Mouse (Mus musculus): ENCODE results near the gene Gm9736. TPM values are rescaled to one million over a fixed set of nuclear protein-coding genes. Genes with fewer than 3 reads are reported as not detected.
"Not testable (repeated sequence)": the region's sequence is repeated elsewhere in the genome, so short reads cannot be mapped to it uniquely, and the experiment has no call there.

Gm9736 gene
- polyA plus RNA-seq, 1 experiment, result not detected

GRCm38 (mm10) chr10:77729241-77729640 is 21.9 kb downstream of the Gm9736 start:
- DNase-seq (ENCODE audit: extremely low spot score in 1 of 2, low spot score in 1 of 2), result no peak

- peak in 1 of 2 experiments; percentile 8 for DNase-seq (ENCODE audit: extremely low spot score in 1 of 2, low spot score in 1 of 2)
Measured at GRCm38 (mm10) chr10:77728280-77728679, 22.9 kb downstream of the Gm9736 start.

- DNase-seq (ENCODE audit: extremely low spot score in 1 of 2, low spot score in 1 of 2), result no peak
Measured at GRCm38 (mm10) chr10:77726186-77726585, 25.0 kb downstream of the Gm9736 start, which contains the start of gene Gm10100. Gm10100 (plus strand) TSS chr10:77726486.

- DNase-seq (ENCODE audit: extremely low spot score in 1 of 2, low spot score in 1 of 2), result no peak
Measured at GRCm38 (mm10) chr10:77724855-77725254, 26.3 kb downstream of the Gm9736 start.

- DNase-seq (ENCODE audit: extremely low spot score in 1 of 2, low spot score in 1 of 2), result not testable (repeated sequence)
Measured at GRCm38 (mm10) chr10:77720299-77720698, 30.9 kb downstream of the Gm9736 start, which contains the start of gene Krtap12-1. Krtap12-1 (plus strand) TSS chr10:77720599.

GRCm38 (mm10) chr10:77715507-77715906 is 35.6 kb downstream of the Gm9736 start, which contains the start of gene Gm10142:
Gm10142 (plus strand) TSS chr10:77715807.
- DNase-seq (ENCODE audit: extremely low spot score in 1 of 2, low spot score in 1 of 2), result no peak

GRCm38 (mm10) chr10:77713734-77714133 is 37.4 kb downstream of the Gm9736 start:
- DNase-seq (ENCODE audit: extremely low spot score in 1 of 2, low spot score in 1 of 2), result no peak

GRCm38 (mm10) chr10:77711157-77711556 is 40.0 kb downstream of the Gm9736 start, which contains the start of gene Gm10024:
Gm10024 (plus strand) TSS chr10:77711457.
- not testable (repeated sequence) for DNase-seq (ENCODE audit: extremely low spot score in 1 of 2, low spot score in 1 of 2)

GRCm38 (mm10) chr10:77709831-77710230 is 41.3 kb downstream of the Gm9736 start:
- no peak for DNase-seq (ENCODE audit: extremely low spot score in 1 of 2, low spot score in 1 of 2)

- no peak for DNase-seq (ENCODE audit: extremely low spot score in 1 of 2, low spot score in 1 of 2)
Measured at GRCm38 (mm10) chr10:77706326-77706725, 44.8 kb downstream of the Gm9736 start, which contains the start of gene Gm10272. Gm10272 (plus strand) TSS chr10:77706626.

Other genes starting within 250 kb of the Gm9736 start
- gene Fam207a, start 235.6 kb downstream of the Gm9736 start, polyA plus RNA-seq (2012; rRNA removed), result 43.7 and 44.9 TPM in 2 replicates
- gene Itgb2, start 221.1 kb downstream of the Gm9736 start, polyA plus RNA-seq (2012; rRNA removed), result 4.5 and 6.8 TPM in 2 replicates
- 125 and 132 TPM in 2 replicates for gene Pttg1ip, start 169.6 kb downstream of the Gm9736 start, polyA plus RNA-seq (2012; rRNA removed)
- gene Sumo3, start 145.3 kb downstream of the Gm9736 start, polyA plus RNA-seq (2012; rRNA removed), result 358 and 364 TPM in 2 replicates
- gene Gm49325, start 145.2 kb downstream of the Gm9736 start, polyA plus RNA-seq (2012; rRNA removed), result 15.9 and 23.0 TPM in 2 replicates
- gene Ube2g2, start 129.1 kb downstream of the Gm9736 start, polyA plus RNA-seq (2012; rRNA removed), result 47.9 and 51.8 TPM in 2 replicates
- 0.04 TPM in 1 of 2 replicates, not detected in the other for gene Tspear, start 64.8 kb downstream of the Gm9736 start, polyA plus RNA-seq (2012; rRNA removed)
- not detected in 2 replicates for gene Gm19402, start 60.6 kb downstream of the Gm9736 start, polyA plus RNA-seq (2012; rRNA removed)
- not detected in 2 replicates for gene Gm9508, start 54.1 kb downstream of the Gm9736 start, polyA plus RNA-seq (2012; rRNA removed)
- gene Gm10272, start 44.7 kb downstream of the Gm9736 start, polyA plus RNA-seq (2012; rRNA removed), result not detected in 2 replicates
- gene Gm10024, start 39.9 kb downstream of the Gm9736 start, polyA plus RNA-seq (2012; rRNA removed), result not detected in 2 replicates
- gene Gm10142, start 35.5 kb downstream of the Gm9736 start, polyA plus RNA-seq (2012; rRNA removed), result not detected in 2 replicates
- not detected in 2 replicates for gene Krtap12-1, start 30.8 kb downstream of the Gm9736 start, polyA plus RNA-seq (2012; rRNA removed)
- gene Gm10100, start 24.9 kb downstream of the Gm9736 start, polyA plus RNA-seq (2012; rRNA removed), result not detected in 2 replicates
- gene Gm18596, start 8.7 kb downstream of the Gm9736 start, polyA plus RNA-seq (2012; rRNA removed), result not detected in 2 replicates
- not detected in 2 replicates for gene Gm3233, start 8.3 kb upstream of the Gm9736 start, polyA plus RNA-seq (2012; rRNA removed)
- gene Gm3238, start 20.0 kb upstream of the Gm9736 start, polyA plus RNA-seq (2012; rRNA removed), result not detected in 2 replicates
- gene Gm7138, start 25.6 kb upstream of the Gm9736 start, polyA plus RNA-seq (2012; rRNA removed), result not detected in 2 replicates
- gene Gm3250, start 31.2 kb upstream of the Gm9736 start, polyA plus RNA-seq (2012; rRNA removed), result not detected in 2 replicates
- not detected in 2 replicates for gene Gm7137, start 36.8 kb upstream of the Gm9736 start, polyA plus RNA-seq (2012; rRNA removed)
- gene Gm9639, start 43.7 kb upstream of the Gm9736 start, polyA plus RNA-seq (2012; rRNA removed), result not detected in 2 replicates
- not detected in 2 replicates for gene Gm19668, start 47.8 kb upstream of the Gm9736 start, polyA plus RNA-seq (2012; rRNA removed)
- not detected in 2 replicates for gene Gm9507, start 60.5 kb upstream of the Gm9736 start, polyA plus RNA-seq (2012; rRNA removed)
- not detected in 2 replicates for gene Gm2696, start 63.3 kb upstream of the Gm9736 start, polyA plus RNA-seq (2012; rRNA removed)
- not detected in 2 replicates for gene Krtap10-4, start 75.7 kb upstream of the Gm9736 start, polyA plus RNA-seq (2012; rRNA removed)
- gene Krtap10-10, start 84.6 kb upstream of the Gm9736 start, polyA plus RNA-seq (2012; rRNA removed), result not detected in 2 replicates
- gene Gm36176, start 95.4 kb upstream of the Gm9736 start, polyA plus RNA-seq (2012; rRNA removed), result not detected in 2 replicates
- not detected in 2 replicates for gene Gm10318, start 101.5 kb upstream of the Gm9736 start, polyA plus RNA-seq (2012; rRNA removed)
- gene Gm3285, start 110.6 kb upstream of the Gm9736 start, polyA plus RNA-seq (2012; rRNA removed), result not detected in 2 replicates
- 5.6 and 6.3 TPM in 2 replicates for gene Lrrc3, start 151.2 kb upstream of the Gm9736 start, polyA plus RNA-seq (2012; rRNA removed)
- 22.5 and 28.3 TPM in 2 replicates for gene Trpm2, start 219.2 kb upstream of the Gm9736 start, polyA plus RNA-seq (2012; rRNA removed)
- 66.6 and 82.8 TPM in 2 replicates for gene 1810043G02Rik, start 227.2 kb upstream of the Gm9736 start, polyA plus RNA-seq (2012; rRNA removed)

Measured in frontal cortex, adult 2 months (tissue).